Mouse (Mus musculus): ENCODE measurements at regions not wholly inside any gene's neighbourhood (a gene's known extent, or its start where the extent isn't known, plus 50 kb on each side); places are given as distances from the start of the nearest gene placed in this dataset.
A peak's percentile ranks its signal among the peaks of the same experiment; 100 is the strongest.

DNA sequence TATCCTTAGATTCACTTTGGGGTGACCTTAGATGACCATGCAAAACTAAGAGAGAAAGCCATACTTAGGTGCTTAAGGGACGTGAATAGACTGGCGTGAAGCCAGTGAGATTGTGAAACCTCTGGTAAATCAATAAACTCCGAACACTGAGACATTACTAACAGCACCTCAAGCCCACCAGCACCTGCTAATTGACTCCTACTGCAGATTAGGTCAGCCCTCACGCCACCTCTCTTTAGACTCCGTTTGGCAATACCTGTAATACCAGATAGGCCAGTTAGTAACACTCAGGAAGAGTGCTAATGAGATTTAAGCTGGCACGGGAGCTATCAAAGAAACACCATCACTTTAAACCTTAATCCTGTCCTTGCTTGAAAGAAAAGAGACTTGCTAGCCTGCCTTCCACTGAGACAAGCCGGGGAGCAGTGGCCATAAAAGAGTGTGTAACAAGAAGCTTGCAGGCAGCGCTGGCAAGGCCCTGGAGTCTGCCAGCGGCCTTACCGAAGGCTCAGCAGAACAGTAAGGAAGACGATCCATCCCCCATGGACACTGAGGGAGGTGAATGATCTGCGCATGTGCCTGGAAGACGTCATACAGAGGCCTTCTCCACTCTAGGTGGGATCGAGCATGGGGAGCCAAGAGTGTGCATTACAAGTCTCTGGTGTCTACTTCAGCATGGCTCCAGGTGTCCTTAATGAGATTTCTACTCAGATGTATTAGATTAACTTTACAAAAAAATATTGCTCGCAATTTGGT lies 124.0 kb upstream of the Dyrk2 start:
- no peaks in the 10 kb centered on the region for H3K36me3 ChIP-seq (ENCODE audit: control insufficient read depth, insufficient read depth)
- no peaks in the 10 kb centered on the region for H3K79me3 ChIP-seq (ENCODE audit: low read depth)
- no peaks in the 10 kb centered on the region for H3K27me3 ChIP-seq (ENCODE audit: control insufficient read depth, insufficient read depth, insufficient read length)
- TF ChIP-seq MYOG (IDR thresholded peaks at IDR 0.05; ENCODE audit: control insufficient read depth, extremely low read depth, insufficient read length) (no peak), USF1 (IDR thresholded peaks at IDR 0.05; ENCODE audit: low read depth) (no peak), MAX (IDR thresholded peaks at IDR 0.05) (no peak), CEBPB (IDR thresholded peaks at IDR 0.05; ENCODE audit: low read depth) (no peak), MYOD1 (IDR thresholded peaks at IDR 0.05; ENCODE audit: control insufficient read depth, insufficient read length, low read depth) (no peak), FOSL1 (IDR thresholded peaks at IDR 0.05; ENCODE audit: insufficient read depth, low read length, poor library complexity, severe bottlenecking) (no peak), CTCF (IDR thresholded peaks at IDR 0.05; ENCODE audit: control insufficient read depth, insufficient read depth, insufficient read length) (no peak)
- no peak overlapping the region for H3ac ChIP-seq (ENCODE audit: control insufficient read depth, insufficient read length, low read depth)
- no peak overlapping the region for H3K4me3 ChIP-seq (ENCODE audit: insufficient read depth, poor library complexity, severe bottlenecking)
- H3K79me2 ChIP-seq (ENCODE audit: control insufficient read depth, insufficient read depth) = no peaks in the 10 kb centered on the region

DNA sequence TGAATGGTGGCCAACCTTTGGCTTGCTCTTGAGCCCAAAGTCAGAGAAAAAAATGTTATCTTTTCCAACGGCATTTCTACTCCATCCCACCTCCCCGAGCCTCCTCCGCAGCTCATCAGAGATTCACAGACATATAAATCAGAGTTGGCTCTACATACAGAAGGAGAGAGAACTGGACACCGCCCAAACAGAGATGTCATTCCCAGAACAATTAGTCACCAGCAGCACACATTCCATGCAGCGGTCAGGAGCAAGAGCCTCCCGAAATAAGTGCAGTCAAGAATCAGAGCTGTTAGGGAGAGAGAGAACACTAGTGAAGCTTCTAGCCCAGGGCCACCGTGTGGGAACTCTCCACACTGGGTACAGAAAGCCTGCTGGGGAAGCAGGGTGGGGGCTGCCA lies 121.2 kb upstream of the Dyrk2 start:
- Histone ChIP-seq H3K79me2 (ENCODE audit: control insufficient read depth, insufficient read depth) (no peaks in the 10 kb centered on the region), H3ac (ENCODE audit: control insufficient read depth, insufficient read length, low read depth) (peak overlapping the region; percentile 2), H3K4me3 (ENCODE audit: insufficient read depth, poor library complexity, severe bottlenecking) (no peak overlapping the region), H3K79me3 (ENCODE audit: low read depth) (no peaks in the 10 kb centered on the region), H3K36me3 (ENCODE audit: control insufficient read depth, insufficient read depth) (no peaks in the 10 kb centered on the region), H3K27me3 (ENCODE audit: control insufficient read depth, insufficient read depth, insufficient read length) (no peaks in the 10 kb centered on the region)
- TF ChIP-seq MYOD1 (IDR thresholded peaks at IDR 0.05; ENCODE audit: control insufficient read depth, insufficient read length, low read depth) = peak; percentile 38
- TF ChIP-seq FOSL1 (IDR thresholded peaks at IDR 0.05; ENCODE audit: insufficient read depth, low read length, poor library complexity, severe bottlenecking) = peak; percentile 54
- peak; percentile 71 for TF ChIP-seq MAX (IDR thresholded peaks at IDR 0.05)
- TF ChIP-seq CEBPB (IDR thresholded peaks at IDR 0.05; ENCODE audit: low read depth) = no peak

DNA sequence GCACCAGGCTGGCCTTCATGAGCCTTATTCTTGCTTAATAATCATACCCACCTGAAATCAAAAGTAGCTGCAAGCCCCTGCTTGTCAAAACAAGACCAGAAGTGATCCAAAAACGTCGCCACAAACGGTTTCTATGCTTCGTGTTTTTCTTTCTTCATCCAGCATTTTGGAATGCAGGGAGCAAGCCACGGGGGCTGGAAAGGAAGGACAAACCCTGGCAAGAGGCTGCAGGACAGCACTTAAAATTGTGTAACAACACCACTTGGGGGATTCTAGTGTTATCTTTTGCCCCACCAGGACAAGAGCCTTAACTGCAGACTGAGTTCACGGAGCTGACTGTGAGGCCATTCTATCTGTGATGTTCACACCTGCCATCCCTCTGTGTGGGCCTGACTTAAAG lies 120.5 kb upstream of the Dyrk2 start:
- TF ChIP-seq CTCF (IDR thresholded peaks at IDR 0.05; ENCODE audit: control insufficient read depth, insufficient read depth, insufficient read length) = no peak
- peak; percentile 20 for TF ChIP-seq CEBPB (IDR thresholded peaks at IDR 0.05; ENCODE audit: low read depth)
- Histone ChIP-seq H3K27me3 (ENCODE audit: control insufficient read depth, insufficient read depth, insufficient read length) (no peaks in the 10 kb centered on the region), H3K36me3 (ENCODE audit: control insufficient read depth, insufficient read depth) (no peaks in the 10 kb centered on the region)

DNA sequence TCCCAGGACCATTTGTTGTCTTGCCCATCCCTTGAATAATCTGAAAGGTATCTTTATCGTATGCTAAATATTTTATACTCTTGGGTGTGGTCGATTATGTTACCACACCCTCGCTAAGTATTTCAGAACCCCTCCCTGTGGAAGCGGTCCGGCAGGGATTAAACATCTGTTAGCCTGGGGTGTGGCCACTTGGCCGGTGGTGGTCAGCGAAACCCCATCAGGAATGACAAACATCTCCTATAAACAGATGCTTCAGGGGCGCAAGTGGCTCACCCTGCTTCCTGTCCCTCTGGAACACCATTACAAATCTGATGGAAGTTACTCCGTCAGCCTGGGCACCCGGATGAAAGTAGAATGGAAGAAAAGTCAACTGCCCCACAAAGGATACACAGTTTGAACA lies 119.8 kb upstream of the Dyrk2 start:
- Histone ChIP-seq H3K79me2 (ENCODE audit: control insufficient read depth, insufficient read depth) (no peaks in the 10 kb centered on the region), H3K36me3 (ENCODE audit: control insufficient read depth, insufficient read depth) (no peaks in the 10 kb centered on the region), H3K27me3 (ENCODE audit: control insufficient read depth, insufficient read depth, insufficient read length) (no peaks in the 10 kb centered on the region), H3ac (ENCODE audit: control insufficient read depth, insufficient read length, low read depth) (no peak overlapping the region), H3K4me3 (ENCODE audit: insufficient read depth, poor library complexity, severe bottlenecking) (no peak overlapping the region), H3K79me3 (ENCODE audit: low read depth) (no peaks in the 10 kb centered on the region)
- TF ChIP-seq MAX (IDR thresholded peaks at IDR 0.05) (no peak), MYOD1 (IDR thresholded peaks at IDR 0.05; ENCODE audit: control insufficient read depth, insufficient read length, low read depth) (peak; percentile 91), CEBPB (IDR thresholded peaks at IDR 0.05; ENCODE audit: low read depth) (no peak), CTCF (IDR thresholded peaks at IDR 0.05; ENCODE audit: control insufficient read depth, insufficient read depth, insufficient read length) (no peak), USF1 (IDR thresholded peaks at IDR 0.05; ENCODE audit: low read depth) (no peak), MYOG (IDR thresholded peaks at IDR 0.05; ENCODE audit: control insufficient read depth, extremely low read depth, insufficient read length) (no peak), FOSL1 (IDR thresholded peaks at IDR 0.05; ENCODE audit: insufficient read depth, low read length, poor library complexity, severe bottlenecking) (no peak)

More for the DNA sequence above, 120.5 kb upstream of the Dyrk2 start:
- Histone ChIP-seq H3K79me3 (ENCODE audit: low read depth) (no peaks in the 10 kb centered on the region), H3K4me3 (ENCODE audit: insufficient read depth, poor library complexity, severe bottlenecking) (no peak overlapping the region), H3ac (ENCODE audit: control insufficient read depth, insufficient read length, low read depth) (no peak overlapping the region), H3K79me2 (ENCODE audit: control insufficient read depth, insufficient read depth) (no peaks in the 10 kb centered on the region)

DNA sequence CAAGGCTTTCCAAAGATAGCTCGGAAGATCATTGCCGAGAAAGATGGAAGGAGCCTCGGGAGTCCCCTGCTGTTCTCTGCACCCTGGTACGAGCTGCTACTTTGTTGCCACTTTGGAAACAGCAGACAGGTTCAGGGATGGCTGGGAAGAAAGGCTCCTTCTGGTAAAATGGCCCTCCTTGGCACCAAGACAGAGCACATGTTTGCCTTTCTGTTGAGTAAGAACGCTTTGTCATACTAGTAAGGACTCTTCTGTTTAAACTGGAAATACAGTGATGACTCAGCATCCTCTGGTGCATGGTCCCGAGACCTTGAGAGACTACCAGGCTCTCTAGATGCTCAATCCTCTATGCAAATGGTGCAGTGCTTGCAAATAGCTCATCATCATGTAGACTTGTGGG lies 118.2 kb upstream of the Dyrk2 start:
- no peak overlapping the region for H3ac ChIP-seq (ENCODE audit: control insufficient read depth, insufficient read length, low read depth)
- TF ChIP-seq MYOD1 (IDR thresholded peaks at IDR 0.05; ENCODE audit: control insufficient read depth, insufficient read length, low read depth) (no peak), MAX (IDR thresholded peaks at IDR 0.05) (peak; percentile 54), CTCF (IDR thresholded peaks at IDR 0.05; ENCODE audit: control insufficient read depth, insufficient read depth, insufficient read length) (no peak), CEBPB (IDR thresholded peaks at IDR 0.05; ENCODE audit: low read depth) (no peak)
- no peak overlapping the region for H3K4me3 ChIP-seq (ENCODE audit: insufficient read depth, poor library complexity, severe bottlenecking)
- no peaks in the 10 kb centered on the region for H3K36me3 ChIP-seq (ENCODE audit: control insufficient read depth, insufficient read depth)
- no peaks in the 10 kb centered on the region for H3K27me3 ChIP-seq (ENCODE audit: control insufficient read depth, insufficient read depth, insufficient read length)
- no peaks in the 10 kb centered on the region for H3K79me2 ChIP-seq (ENCODE audit: control insufficient read depth, insufficient read depth)
- no peaks in the 10 kb centered on the region for H3K79me3 ChIP-seq (ENCODE audit: low read depth)

DNA sequence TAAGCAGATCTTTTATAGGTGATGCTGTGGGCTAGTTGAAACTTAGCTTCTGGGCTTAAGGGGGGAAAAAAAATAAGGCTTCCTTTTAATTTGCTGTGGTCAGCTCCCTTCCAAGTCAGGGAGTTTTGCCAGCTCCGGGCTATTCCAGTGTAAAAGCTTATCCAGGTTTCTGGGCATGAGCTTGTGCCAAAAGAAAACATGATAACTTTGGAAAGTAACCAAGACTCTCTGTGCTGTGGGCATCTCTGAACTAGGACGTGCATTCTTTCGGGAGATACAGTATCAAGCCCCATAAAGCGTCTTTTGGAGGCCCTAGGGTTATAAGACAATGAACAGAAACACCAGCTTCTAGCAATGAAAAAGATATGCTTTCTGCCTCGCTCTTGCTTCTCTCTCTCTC lies 114.6 kb upstream of the Dyrk2 start:
- H3K79me2 ChIP-seq (ENCODE audit: control insufficient read depth, insufficient read depth) = no peaks in the 10 kb centered on the region
- no peaks in the 10 kb centered on the region for H3K36me3 ChIP-seq (ENCODE audit: control insufficient read depth, insufficient read depth)
- TF ChIP-seq USF1 (IDR thresholded peaks at IDR 0.05; ENCODE audit: low read depth) = no peak
- TF ChIP-seq FOSL1 (IDR thresholded peaks at IDR 0.05; ENCODE audit: insufficient read depth, low read length, poor library complexity, severe bottlenecking) = no peak
- no peak for TF ChIP-seq CEBPB (IDR thresholded peaks at IDR 0.05; ENCODE audit: low read depth)
- no peak for TF ChIP-seq MAX (IDR thresholded peaks at IDR 0.05)
- no peak for TF ChIP-seq MYOG (IDR thresholded peaks at IDR 0.05; ENCODE audit: control insufficient read depth, extremely low read depth, insufficient read length)
- TF ChIP-seq MYOD1 (IDR thresholded peaks at IDR 0.05; ENCODE audit: control insufficient read depth, insufficient read length, low read depth) = no peak
- no peak for TF ChIP-seq CTCF (IDR thresholded peaks at IDR 0.05; ENCODE audit: control insufficient read depth, insufficient read depth, insufficient read length)
- H3K4me3 ChIP-seq (ENCODE audit: insufficient read depth, poor library complexity, severe bottlenecking) = no peak overlapping the region
- no peak overlapping the region for H3ac ChIP-seq (ENCODE audit: control insufficient read depth, insufficient read length, low read depth)
- H3K79me3 ChIP-seq (ENCODE audit: low read depth) = no peaks in the 10 kb centered on the region
- H3K27me3 ChIP-seq (ENCODE audit: control insufficient read depth, insufficient read depth, insufficient read length) = no peaks in the 10 kb centered on the region

Measured in C2C12 (cell line).